Mouse (Mus musculus): Measurements from ENCODE around the gene Aup1. TPM values are rescaled to one million over a fixed set of nuclear protein-coding genes. Genes with fewer than 3 reads are reported as not detected.

Gene Aup1
- total RNA-seq, 2 experiments from 2014 or later, result 136 to 235 TPM

DNA sequence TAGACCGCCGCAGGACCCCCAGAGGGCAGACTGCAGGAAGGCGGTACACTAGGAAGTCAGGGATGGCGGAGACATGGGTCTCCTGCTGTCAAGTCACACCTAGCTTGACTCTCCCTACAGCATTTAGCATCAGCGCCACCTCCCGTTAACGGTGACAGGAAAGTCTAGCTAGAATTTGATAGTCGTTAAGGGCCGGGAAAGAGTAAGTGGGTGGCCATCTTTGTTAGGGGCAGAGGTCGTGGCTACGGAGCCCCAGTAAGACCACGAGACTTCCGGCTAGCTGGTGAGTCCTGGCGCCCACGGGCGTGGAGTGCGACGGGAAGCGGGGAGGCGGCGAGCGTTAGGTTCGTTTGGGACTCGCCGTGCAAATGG lies 47.0 kb downstream of the Aup1 start, which contains the start of the genes Ccdc142 and Gm42688:
TSS of gene Ccdc142 (plus strand) at position 286 of the 372 bp plus-strand sequence.
TSS of gene Gm42688 (plus strand) at position 302 of the 372 bp plus-strand sequence.
- ATAC-seq (replicated peaks; ENCODE audit: poor library complexity, severe bottlenecking), result peak; percentile 82

- ATAC-seq (replicated peaks; ENCODE audit: poor library complexity, severe bottlenecking), result peak; percentile 74
Measured at GRCm38 (mm10) chr6:83101688-83102556, 47.6 kb downstream of the Aup1 start.

DNA sequence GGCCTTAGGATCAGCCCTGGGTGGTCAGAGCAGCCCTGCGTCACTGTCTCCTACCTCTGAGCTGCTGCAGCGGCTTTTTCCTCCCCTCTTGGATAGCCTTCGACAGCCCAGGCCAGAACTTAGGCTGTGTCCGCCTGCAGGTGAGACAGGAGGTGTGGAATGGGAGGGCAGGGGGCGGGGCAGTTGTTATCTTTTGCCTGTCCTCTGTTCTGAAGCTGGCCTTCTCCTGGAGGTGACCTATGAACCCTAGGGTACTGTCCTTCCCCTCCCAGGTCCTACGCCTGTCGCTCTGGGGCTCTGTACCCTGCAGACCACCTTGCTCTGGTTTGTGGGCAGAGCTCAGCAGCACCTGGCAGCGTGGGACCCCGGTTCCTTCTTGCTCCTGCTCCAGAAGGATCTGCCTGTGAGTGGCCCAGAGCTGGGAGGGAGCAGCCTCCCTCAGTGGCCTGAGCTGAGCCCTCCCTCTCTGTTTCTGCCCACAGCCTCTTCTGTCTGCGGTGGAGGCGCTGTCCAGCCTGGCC lies 48.9 kb downstream of the Aup1 start:
- ATAC-seq (replicated peaks; ENCODE audit: poor library complexity, severe bottlenecking), result no peak

GRCm38 (mm10) chr6:83104158-83104557 lies 49.8 kb downstream of the Aup1 start:
- ATAC-seq (replicated peaks; ENCODE audit: poor library complexity, severe bottlenecking), result no peak

Other genes with a start within 250 kb of the Aup1 start
- not detected in 2 replicates for gene Sema4f, start 114.8 kb upstream of the Aup1 start, total RNA-seq (2014; fragmentation: Nextera tagmentation)
- not detected in 2 replicates for gene Sema4f, start 114.8 kb upstream of the Aup1 start, total RNA-seq (2017)
- 2.2 TPM in 1 of 2 replicates, not detected in the other for gene M1ap, start 107.6 kb upstream of the Aup1 start, total RNA-seq (2014; fragmentation: Nextera tagmentation)
- 2.7 and 6.3 TPM in 2 replicates for gene M1ap, start 107.6 kb upstream of the Aup1 start, total RNA-seq (2017)
- 18.7 and 25.8 TPM in 2 replicates for gene Dok1, start 21.1 kb upstream of the Aup1 start, total RNA-seq (2014; fragmentation: Nextera tagmentation)
- 9.0 and 16.1 TPM in 2 replicates for gene Dok1, start 21.1 kb upstream of the Aup1 start, total RNA-seq (2017)
- 9.0 TPM in 1 of 2 replicates, not detected in the other for gene Loxl3, start 20.3 kb upstream of the Aup1 start, total RNA-seq (2014; fragmentation: Nextera tagmentation)
- 0.46 and 2.2 TPM in 2 replicates for gene Loxl3, start 20.3 kb upstream of the Aup1 start, total RNA-seq (2017)
- gene Htra2, start 752 bp downstream of the Aup1 start, total RNA-seq (2014; fragmentation: Nextera tagmentation), result 96.9 and 114 TPM in 2 replicates
- 66.2 and 81.3 TPM in 2 replicates for gene Htra2, start 752 bp downstream of the Aup1 start, total RNA-seq (2017)
- gene Dqx1, start 3.3 kb downstream of the Aup1 start, total RNA-seq (2014; fragmentation: Nextera tagmentation), result 0.81 and 2.4 TPM in 2 replicates
- 1.1 and 1.6 TPM in 2 replicates for gene Dqx1, start 3.3 kb downstream of the Aup1 start, total RNA-seq (2017)
- not detected in 2 replicates for gene Tlx2, start 15.8 kb downstream of the Aup1 start, total RNA-seq (2014; fragmentation: Nextera tagmentation)
- not detected in 2 replicates for gene Tlx2, start 15.8 kb downstream of the Aup1 start, total RNA-seq (2017)
- 20.3 and 24.6 TPM in 2 replicates for gene Pcgf1, start 23.3 kb downstream of the Aup1 start, total RNA-seq (2014; fragmentation: Nextera tagmentation)
- gene Pcgf1, start 23.3 kb downstream of the Aup1 start, total RNA-seq (2017), result 10.9 and 11.5 TPM in 2 replicates
- gene Lbx2, start 31.8 kb downstream of the Aup1 start, total RNA-seq (2014; fragmentation: Nextera tagmentation), result not detected in 2 replicates
- 1.3 TPM in 1 of 2 replicates, not detected in the other for gene Lbx2, start 31.8 kb downstream of the Aup1 start, total RNA-seq (2017)
- gene Ccdc142, start 47.1 kb downstream of the Aup1 start, total RNA-seq (2014; fragmentation: Nextera tagmentation), result 2.8 and 8.2 TPM in 2 replicates
- gene Ccdc142, start 47.1 kb downstream of the Aup1 start, total RNA-seq (2017), result 2.5 and 5.7 TPM in 2 replicates
- gene Gm42688, start 47.1 kb downstream of the Aup1 start, total RNA-seq (2014; fragmentation: Nextera tagmentation), result 2.0 and 6.3 TPM in 2 replicates
- gene Gm42688, start 47.1 kb downstream of the Aup1 start, total RNA-seq (2017), result 2.6 TPM in 2 replicates
- 48.6 and 78.4 TPM in 2 replicates for gene Mrpl53, start 54.5 kb downstream of the Aup1 start, total RNA-seq (2014; fragmentation: Nextera tagmentation)
- 14.6 and 29.1 TPM in 2 replicates for gene Mrpl53, start 54.5 kb downstream of the Aup1 start, total RNA-seq (2017)
- 90.1 and 93.4 TPM in 2 replicates for gene Mogs, start 61.0 kb downstream of the Aup1 start, total RNA-seq (2014; fragmentation: Nextera tagmentation)
- gene Mogs, start 61.0 kb downstream of the Aup1 start, total RNA-seq (2017), result 137 and 158 TPM in 2 replicates
- gene Wbp1, start 67.0 kb downstream of the Aup1 start, total RNA-seq (2014; fragmentation: Nextera tagmentation), result 31.4 and 38.9 TPM in 2 replicates
- gene Wbp1, start 67.0 kb downstream of the Aup1 start, total RNA-seq (2017), result 77.6 and 91.3 TPM in 2 replicates
- 17.2 and 22.8 TPM in 2 replicates for gene Ino80b, start 70.9 kb downstream of the Aup1 start, total RNA-seq (2014; fragmentation: Nextera tagmentation)
- 32.9 and 47.6 TPM in 2 replicates for gene Ino80b, start 70.9 kb downstream of the Aup1 start, total RNA-seq (2017)
- 5.1 and 8.7 TPM in 2 replicates for gene Rtkn, start 80.9 kb downstream of the Aup1 start, total RNA-seq (2014; fragmentation: Nextera tagmentation)
- gene Rtkn, start 80.9 kb downstream of the Aup1 start, total RNA-seq (2017), result 2.1 and 5.0 TPM in 2 replicates
- not detected in 2 replicates for gene Wdr54, start 101.9 kb downstream of the Aup1 start, total RNA-seq (2014; fragmentation: Nextera tagmentation)
- gene Wdr54, start 101.9 kb downstream of the Aup1 start, total RNA-seq (2017), result 0.04 TPM in 1 of 2 replicates, not detected in the other
- 0.51 TPM in 1 of 2 replicates, not detected in the other for gene 1700003E16Rik, start 101.9 kb downstream of the Aup1 start, total RNA-seq (2014; fragmentation: Nextera tagmentation)
- gene 1700003E16Rik, start 101.9 kb downstream of the Aup1 start, total RNA-seq (2017), result not detected in 2 replicates
- 27.3 and 71.9 TPM in 2 replicates for gene Dctn1, start 111.4 kb downstream of the Aup1 start, total RNA-seq (2014; fragmentation: Nextera tagmentation)
- 69.4 and 69.5 TPM in 2 replicates for gene Dctn1, start 111.4 kb downstream of the Aup1 start, total RNA-seq (2017)
- not detected in 2 replicates for gene Slc4a5, start 165.3 kb downstream of the Aup1 start, total RNA-seq (2014; fragmentation: Nextera tagmentation)
- 0.13 TPM in 1 of 2 replicates, not detected in the other for gene Slc4a5, start 165.3 kb downstream of the Aup1 start, total RNA-seq (2017)